Mouse (Mus musculus) heart, adult 9 months (tissue): ENCODE measurements at regions not wholly inside any gene's neighbourhood (a gene's known extent, or its start where the extent isn't known, plus 50 kb on each side); places are given as distances from the start of the nearest gene placed in this dataset.
A peak's percentile ranks its signal among the peaks of the same experiment; 100 is the strongest.
"Not testable (repeated sequence)": the region's sequence is repeated elsewhere in the genome, so short reads cannot be mapped to it uniquely, and the experiment has no call there.

Experiments used
- DNase-seq, 2 experiments: peaks; one replicate each; pipeline ENCODE4 v3.0.0; 2022; ENCODE audit warnings: low spot score in 2 of 2

DNA sequence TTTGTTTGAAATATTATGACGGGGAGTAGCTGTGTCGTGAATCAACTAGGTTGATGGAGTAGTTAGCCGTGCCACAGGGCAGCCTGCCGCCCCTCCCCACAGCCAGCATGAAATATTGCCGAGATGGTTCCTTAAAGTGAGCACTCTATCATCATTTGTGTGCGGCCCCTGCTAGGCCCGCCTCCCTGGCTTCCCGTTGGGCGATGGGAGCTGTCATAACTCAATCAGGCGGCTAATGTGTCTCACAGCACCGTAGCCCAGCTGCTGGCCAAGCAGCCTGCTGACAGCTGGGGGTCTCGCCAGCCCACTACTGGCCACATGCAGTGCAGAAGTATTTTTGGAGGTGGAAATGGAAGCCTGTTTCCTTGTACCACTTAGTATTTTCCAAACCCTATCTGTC is 140.9 kb downstream of the Sall1 start:
- DNase-seq = no peak

DNA sequence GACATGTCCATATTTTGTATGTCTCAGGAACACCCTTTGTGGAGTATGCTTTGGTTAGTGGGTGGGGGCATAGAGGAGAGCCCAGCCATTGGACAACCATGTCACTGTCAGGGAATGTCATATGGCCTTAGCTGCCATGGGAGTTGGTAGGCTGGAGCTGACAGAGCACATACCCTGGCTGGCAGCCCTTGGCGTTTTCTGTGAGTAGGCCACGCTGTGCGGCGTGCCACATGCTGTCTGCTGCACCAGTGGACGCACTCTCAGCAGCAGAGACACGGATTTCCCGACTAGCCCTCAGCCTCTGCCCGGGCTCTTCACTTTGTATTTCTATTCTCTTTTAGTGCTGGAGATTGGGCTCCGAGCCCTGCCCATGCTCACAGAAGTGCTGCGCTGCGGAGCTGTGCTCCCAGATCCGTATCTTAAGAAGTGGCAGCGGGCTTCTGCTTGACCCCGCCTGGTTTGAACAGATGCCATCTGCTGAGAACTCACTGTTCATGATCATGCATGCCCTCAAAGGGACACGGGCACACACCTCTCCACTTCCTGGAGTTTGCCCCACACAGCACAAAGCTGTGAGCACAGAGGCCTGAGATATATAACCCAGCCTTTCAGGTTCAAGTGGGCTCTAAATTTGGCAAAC is 160.1 kb downstream of the Sall1 start:
- no peak for DNase-seq

GRCm38 (mm10) chr8:88879857-88880256 is 164.1 kb downstream of the Sall1 start:
- peak; percentile 67 to 72 for DNase-seq

- no peak for DNase-seq
Observed at GRCm38 (mm10) chr8:88877921-88878320, 166.0 kb downstream of the Sall1 start.

GRCm38 (mm10) chr8:88862846-88863455 is 166.1 kb downstream of the Cyld start:
- DNase-seq = no peak

DNA sequence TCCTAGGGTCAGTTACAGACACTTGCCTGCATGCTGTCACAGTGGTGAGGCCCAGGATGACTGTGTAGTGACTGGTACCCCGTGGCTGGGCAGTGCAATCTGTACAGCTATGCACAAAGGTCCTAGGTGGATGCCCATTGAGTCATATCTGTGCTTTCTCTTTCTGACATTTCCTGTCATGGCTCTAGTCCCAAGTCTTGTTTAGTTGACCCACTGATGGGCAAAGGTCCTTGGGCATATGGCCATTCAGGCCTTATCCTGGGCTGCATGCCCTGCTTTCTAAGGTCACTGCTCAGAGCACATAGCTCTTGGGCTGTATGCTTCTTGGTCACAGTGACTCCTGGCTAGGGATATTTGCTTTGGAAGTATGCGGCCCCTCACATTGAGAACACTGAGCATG is 160.4 kb downstream of the Cyld start:
- no peak for DNase-seq

DNA sequence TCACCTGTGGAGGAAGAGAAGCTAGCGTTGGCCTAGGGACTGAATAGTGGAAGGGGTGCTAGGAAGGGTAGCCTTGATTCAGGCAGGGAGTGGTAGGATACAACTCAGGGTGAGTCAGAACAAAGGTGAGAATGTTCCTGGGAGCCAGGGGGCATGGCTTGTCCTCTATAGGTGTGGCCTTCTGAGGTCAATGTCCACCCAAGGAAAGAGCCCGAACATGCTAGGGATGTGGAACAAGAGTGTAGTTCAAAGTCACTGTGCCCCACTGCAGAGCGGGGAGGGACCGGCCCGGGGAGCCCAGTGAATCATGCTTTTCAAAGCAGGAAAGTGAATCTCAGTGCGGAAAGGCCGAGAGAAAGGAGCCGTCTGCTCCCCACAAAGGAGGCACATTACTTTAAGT is 156.4 kb downstream of the Cyld start:
- no peak for DNase-seq

DNA sequence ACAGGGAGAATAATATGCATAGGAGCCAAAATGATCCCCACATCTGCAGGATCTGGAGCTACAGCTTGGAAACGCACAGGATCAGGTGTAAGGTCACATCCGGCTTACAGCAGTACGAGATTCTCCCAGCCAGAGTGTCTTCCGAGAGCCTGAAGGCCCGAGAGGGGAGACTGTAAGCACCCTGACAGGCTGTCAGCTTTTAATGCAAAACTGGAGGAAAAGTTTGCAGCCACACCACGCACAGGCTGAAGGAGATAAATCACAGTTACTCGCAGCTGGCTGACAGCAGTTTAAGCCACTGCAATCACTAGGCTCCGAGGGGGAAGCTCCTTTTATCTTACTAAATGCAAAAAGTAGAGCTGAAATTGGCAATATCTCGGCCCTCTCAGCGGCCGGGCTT is 149.1 kb downstream of the Cyld start:
- no peak for DNase-seq

DNA sequence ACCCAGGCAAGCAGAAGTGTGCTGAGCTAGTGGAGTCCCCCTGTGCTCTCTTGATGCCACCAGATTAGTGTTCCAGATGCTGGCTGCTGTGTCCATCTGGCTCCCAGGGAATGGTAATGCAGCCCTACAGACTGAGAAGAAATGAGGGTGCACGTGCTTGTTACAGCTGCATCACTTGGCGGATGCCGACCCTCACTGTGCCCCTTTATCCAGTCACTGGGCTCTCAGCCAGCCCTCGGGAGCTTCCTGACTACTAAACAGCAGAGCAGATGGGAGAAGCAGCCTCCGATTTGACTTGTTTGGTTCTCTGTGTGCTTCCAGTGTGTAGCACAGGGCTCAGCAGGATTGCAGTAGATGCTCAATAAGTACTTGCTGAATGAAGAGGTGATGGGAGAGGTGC is 147.5 kb downstream of the Cyld start:
- DNase-seq = no peak

DNA sequence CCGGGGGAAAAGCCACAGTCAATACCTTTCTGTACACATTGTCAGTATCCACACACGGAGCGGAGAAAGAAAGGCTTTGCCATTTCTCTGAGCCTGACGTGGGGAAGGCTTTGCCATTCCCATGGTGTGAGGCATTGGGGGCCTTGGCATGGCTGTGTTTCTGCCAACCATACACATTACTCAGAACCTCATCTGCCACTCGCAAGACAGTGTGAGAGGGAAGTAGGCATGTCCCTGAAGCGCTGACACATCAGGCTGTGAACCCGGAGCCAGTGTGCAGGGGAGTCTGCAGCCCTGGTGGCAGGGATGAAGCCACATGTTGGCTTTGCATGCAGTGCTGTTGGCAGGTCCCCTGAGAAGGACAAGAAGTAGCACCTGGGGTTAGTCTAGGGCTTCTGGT is 145.6 kb downstream of the Cyld start:
- no peak for DNase-seq

- DNase-seq = no peak
Observed at GRCm38 (mm10) chr8:88840096-88840495, 143.3 kb downstream of the Cyld start.

- DNase-seq = no peak
Observed at GRCm38 (mm10) chr8:88835756-88836291, 139.0 kb downstream of the Cyld start.

- no peak for DNase-seq
Observed at GRCm38 (mm10) chr8:88825816-88826215, 129.0 kb downstream of the Cyld start.

DNA sequence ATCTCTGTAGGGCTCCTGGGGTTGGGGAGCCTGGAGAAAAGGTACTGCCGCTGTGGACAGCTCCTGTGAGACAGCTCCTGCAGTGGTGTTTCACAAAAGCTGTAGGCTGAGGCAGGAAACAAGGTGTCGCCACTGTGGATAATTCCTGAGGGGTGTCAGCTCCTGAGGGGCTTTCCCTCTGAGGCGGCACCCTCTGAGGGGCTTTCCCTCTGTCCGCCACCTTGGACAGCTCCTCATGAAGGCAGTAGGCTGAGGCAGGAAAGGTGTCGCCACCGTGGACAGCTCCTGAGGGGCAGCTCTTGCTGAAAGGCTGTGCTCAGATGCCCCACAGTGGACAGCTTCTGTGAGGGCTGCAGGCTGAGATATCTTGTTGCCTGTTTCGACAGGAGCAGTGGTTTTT is 127.1 kb downstream of the Cyld start:
- no peak for DNase-seq

- DNase-seq = no peak
Observed at GRCm38 (mm10) chr8:88820275-88820850, 123.5 kb downstream of the Cyld start.

GRCm38 (mm10) chr8:88816461-88816860 is 119.6 kb downstream of the Cyld start:
- DNase-seq = no peak

DNA sequence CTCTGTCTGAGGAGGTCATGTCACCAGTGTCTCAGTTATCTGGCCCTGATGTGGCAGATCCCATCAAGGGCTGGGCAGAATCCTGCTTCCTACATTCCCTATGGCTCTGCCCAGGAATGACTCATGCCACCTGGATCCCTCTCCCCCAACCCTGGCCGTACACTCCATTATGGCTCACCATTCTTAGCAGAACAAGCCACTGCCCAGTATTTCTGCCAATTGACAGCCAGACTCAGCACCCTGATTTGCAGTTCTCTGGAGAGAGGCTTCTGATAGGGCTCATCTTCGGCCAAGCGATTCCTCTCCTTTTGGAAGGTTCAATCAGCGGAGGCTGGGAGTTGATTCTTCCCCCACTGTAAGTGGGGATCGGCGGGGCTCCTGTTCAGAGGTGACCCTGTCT is 117.4 kb downstream of the Cyld start:
- DNase-seq = no peak

GRCm38 (mm10) chr8:88812901-88813676 is 116.3 kb downstream of the Cyld start:
- no peak for DNase-seq

DNA sequence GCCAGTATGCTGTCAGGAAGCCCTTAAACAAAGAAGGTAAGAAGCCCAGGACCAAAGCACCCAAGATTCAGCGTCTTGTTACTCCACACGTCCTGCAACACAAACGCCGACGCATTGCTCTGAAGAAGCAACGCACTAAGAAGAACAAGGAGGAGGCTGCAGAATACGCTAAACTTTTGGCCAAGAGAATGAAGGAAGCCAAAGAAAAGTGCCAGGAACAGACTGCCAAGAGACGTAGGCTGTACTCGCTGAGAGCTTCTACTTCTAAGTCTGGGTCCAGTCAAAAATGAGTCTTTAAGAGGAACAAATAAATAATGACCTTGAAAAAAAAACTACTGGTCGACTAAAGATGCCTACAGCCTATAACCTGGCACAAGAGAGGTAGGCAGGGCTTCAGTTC is 110.0 kb downstream of the Cyld start:
- DNase-seq = not testable (repeated sequence)
